Mouse (Mus musculus) G1E-ER4 (cell line): ENCODE results near the gene Casp8ap2. TPM values are rescaled to one million over a fixed set of nuclear protein-coding genes. Genes with fewer than 3 reads are reported as not detected.

Experiments used
- GATA1 ChIP-seq: IDR thresholded peaks from one replicate; pipeline ENCODE4 v1.8.0; 2012; ENCODE audit warnings: low read length, inconsistent platforms
- polyA plus RNA-seq: library from polyadenylated mRNA; stranded (reverse); fragments of >175 nt; gene quantifications from 2 replicates; pipeline ENCODE4 v1.2.3, GENCODE M21; 2012

Casp8ap2 gene
- polyA plus RNA-seq = 5.7 and 6.0 TPM in 2 replicates

DNA sequence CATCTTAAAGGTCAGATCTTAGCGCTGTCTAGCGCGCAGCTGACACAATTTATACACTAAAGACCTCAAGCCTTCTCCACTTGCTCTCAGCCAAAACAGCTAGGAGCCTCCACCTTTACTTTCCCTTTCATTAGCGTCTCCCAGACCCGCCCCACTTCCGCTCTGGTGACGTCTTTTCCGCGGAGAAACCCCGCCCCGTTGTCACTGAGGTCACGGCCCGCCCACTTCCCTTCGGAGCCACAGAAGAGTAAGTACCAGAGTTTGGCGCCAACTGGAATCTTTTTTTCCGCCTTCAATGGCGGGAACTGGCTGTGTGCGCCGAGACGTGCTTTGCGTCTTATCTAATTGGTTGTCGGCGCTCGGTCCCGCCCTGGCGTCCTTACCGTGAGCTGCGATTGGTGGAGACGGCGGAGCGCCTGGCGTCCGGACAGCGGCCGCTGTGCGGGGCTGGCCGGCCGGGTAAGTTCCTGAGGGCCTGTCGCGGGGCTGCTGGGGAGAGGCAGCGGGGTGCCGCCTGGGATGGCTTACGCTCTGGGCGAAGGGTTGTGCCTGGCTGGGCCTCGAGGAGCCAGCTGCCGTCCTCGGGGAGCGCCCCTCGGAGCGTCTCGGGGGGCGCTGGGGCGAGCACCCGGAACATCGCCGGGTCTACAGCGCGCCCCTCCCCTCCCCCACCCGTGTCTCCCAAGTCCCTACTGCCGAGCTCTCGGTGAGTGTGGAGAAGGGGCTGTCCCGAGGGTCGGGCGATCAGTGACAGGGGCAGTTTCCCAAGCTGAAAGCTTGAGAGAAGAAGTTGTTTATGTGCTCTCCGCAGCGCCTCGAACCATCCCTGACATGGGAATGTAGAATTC is at the start of gene Casp8ap2:
Gene Casp8ap2 (plus strand): TSS at position 418 of the 848 bp plus-strand sequence.
- TF ChIP-seq GATA1 = no peak

DNA sequence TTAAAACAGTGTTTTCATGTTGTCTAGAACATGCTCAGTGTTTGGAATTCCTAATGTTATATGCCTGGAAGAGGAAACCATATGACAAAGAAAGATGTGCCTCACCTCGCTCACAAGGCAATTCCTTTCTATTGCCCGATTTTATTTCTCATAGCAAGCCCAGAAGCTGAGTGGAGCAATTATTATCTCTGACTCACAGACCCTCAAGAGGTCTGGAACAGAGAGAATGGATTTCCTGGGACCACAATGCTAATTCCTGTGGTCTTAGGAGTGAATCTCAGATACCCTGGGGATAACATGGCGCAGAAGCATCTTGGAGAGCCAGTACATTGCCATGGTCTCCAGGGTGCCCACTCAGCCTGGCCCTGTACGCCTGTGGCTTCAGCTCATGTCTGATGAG is 46.2 kb upstream of the Casp8ap2 start:
- no peak for TF ChIP-seq GATA1

GRCm38 (mm10) chr4:32569995-32570938 is 45.0 kb upstream of the Casp8ap2 start:
- no peak for TF ChIP-seq GATA1

DNA sequence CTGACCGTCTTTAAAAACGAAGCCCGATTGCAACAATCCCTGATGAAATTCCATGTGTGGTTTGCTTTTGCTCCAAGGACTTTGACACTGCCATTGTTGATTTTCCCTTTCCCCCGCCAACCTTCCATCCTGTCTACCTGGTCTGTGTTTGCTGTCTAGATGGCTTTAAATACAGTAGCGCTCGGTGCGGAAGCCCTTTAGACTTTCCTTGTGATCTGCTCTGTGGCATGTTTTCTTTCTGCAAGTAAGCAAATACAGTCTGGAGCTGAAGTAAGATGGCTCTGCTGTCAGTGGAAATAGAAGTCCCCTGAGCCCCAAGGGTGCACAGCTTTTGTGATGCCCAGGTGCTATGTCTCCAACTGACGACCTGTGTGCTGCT is 44.3 kb upstream of the Casp8ap2 start:
- TF ChIP-seq GATA1 = no peak

DNA sequence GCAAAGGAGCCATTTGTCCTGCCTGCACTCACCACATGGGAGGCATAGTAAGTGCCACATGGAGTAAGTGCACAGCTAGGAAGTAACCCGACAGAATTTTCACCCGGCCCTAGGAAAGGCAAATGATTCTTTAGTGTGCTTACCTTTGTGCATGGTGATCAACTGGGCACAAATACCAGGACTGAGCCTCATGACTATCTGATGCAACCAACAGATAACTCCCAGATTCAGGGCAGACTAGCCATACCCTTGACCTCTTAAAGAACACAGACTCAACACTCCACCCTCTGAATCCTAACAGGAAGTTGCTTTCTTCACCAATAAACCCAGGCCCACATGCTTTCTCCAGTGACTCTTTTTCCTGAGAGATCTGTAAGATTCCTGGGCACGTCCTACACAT is 43.8 kb upstream of the Casp8ap2 start:
- TF ChIP-seq GATA1 = no peak

DNA sequence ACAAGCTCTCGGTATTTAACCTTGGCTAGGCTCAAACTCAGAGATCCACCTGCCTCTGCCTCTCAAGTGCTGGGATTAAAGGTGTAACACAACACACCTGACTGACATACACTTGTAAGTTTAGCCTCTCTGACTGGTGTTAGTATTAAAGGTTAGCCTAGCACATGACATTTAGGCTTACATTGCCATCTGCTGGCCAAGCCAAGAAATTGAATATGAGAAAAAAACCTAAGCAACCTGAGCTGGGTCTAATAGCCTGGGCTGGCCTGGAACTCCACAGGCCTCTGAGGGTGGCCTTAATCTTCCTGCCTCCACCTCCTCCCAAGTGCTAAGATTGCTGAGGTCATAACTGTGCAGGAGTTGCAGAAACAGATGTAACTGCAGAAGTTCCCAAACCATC is 43.1 kb upstream of the Casp8ap2 start:
- no peak for TF ChIP-seq GATA1

GRCm38 (mm10) chr4:32573586-32573985 is 41.7 kb upstream of the Casp8ap2 start:
- TF ChIP-seq GATA1 = no peak

DNA sequence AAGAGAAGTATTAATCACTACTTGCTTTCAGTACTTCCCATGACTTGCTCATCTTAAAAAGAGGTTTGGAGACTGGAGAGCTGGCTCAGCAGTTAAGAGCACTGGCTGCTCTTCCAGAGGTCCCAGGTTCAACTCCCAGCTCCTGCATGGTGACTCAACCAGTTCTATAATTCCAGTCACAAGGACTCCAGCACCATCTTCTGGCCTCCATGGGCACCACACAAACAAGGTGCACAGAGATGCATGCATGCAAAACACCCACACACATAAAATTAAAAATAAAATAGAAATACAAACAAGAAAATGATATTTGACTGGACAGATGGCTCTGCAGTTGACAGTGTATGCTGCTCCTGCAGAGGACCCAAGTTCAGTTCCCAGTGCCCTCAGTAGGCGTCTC is 40.6 kb upstream of the Casp8ap2 start:
- no peak for TF ChIP-seq GATA1

DNA sequence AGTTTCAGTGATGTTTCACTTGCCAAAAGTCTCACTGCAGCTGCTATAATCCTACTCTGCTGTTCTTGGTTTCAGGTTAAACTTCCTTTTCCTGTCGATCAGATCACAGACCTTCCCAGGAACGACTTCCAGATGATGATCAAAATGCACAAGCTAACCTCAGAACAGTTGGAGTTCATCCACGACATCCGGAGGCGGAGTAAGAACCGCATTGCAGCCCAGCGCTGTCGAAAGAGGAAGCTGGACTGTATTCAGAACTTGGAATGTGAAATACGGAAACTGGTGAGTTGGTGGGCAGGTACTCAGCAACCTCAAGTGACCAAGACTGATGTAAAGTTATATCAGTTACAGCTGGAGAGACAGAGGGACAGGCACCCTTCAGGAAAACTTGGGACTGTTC is 40.1 kb upstream of the Casp8ap2 start:
- TF ChIP-seq GATA1 = no peak

DNA sequence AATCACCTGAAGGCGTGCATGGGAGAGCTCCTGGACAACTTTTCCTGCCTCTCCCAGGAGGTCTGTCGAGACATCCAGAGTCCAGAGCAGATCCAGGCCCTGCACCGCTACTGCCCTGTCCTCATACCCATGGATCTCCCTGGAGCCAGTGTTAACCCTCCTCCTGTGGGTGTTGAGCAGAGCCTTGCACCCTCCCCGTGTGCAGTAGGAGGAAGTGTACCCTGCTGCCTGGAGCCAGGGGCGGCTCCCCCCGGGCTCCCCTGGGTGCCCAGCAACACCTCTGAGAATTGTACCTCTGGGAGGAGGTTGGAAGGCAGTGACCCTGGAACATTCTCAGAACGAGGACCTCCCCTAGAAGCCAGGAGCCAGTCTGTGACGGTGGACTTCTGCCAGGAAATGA is 35.4 kb upstream of the Casp8ap2 start:
- TF ChIP-seq GATA1 = no peak

- no peak for TF ChIP-seq GATA1
Observed at GRCm38 (mm10) chr4:32584181-32584580, 31.1 kb upstream of the Casp8ap2 start.

DNA sequence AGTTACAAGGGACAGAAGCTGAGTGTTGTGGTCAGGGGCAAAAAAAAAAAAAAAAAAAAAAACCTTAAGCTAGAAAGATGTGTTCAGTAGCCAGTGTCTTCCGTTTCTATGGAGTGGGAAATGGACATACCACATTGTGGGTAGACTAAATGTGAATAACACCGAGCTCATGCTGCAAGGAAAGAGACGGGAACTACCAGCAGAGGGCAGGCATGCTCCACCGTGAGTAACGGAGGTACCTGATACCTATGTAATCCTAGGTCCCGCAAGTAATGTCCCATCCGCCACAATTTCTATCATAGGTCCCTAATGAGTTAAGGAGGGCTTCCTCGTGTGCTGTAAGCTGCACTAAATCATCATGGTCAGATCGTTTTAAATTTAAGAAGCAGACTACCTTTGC is 28.7 kb upstream of the Casp8ap2 start:
- no peak for TF ChIP-seq GATA1

DNA sequence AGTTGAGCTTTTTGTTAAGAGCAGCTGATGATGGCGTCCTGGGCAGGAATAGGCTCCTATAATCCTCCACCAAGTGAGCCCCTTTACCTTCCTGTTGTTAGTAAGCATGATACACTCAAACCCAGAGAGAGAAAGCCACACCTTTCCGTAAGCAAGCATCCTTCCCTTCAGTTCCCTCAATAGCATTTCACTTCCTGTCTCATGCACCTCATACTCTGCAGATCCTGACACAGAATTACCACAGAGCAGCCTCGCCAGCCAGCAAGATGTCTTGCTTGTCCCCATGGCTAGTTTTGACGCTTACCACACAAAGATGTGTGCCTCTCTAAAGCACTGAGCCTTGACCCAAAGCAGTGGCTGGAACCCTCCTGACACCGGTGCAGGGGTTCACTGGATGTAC is 27.7 kb upstream of the Casp8ap2 start:
- TF ChIP-seq GATA1 = no peak

- no peak for TF ChIP-seq GATA1
Observed at GRCm38 (mm10) chr4:32588237-32588636, 27.0 kb upstream of the Casp8ap2 start.

GRCm38 (mm10) chr4:32601135-32601534 is 14.1 kb upstream of the Casp8ap2 start:
- no peak for TF ChIP-seq GATA1

GRCm38 (mm10) chr4:32602660-32603059 is 12.6 kb upstream of the Casp8ap2 start, which contains the start of gene Gja10:
TSS of gene Gja10 (minus strand) at chr4:32602760.
- no peak for TF ChIP-seq GATA1
